Mouse (Mus musculus): ENCODE data around the gene 9230104L09Rik. TPM values are rescaled to one million over a fixed set of nuclear protein-coding genes. Genes with fewer than 3 reads are reported as not detected.

9230104L09Rik gene
- total and polyA plus RNA-seq, 3 experiments, result not detected

DNA sequence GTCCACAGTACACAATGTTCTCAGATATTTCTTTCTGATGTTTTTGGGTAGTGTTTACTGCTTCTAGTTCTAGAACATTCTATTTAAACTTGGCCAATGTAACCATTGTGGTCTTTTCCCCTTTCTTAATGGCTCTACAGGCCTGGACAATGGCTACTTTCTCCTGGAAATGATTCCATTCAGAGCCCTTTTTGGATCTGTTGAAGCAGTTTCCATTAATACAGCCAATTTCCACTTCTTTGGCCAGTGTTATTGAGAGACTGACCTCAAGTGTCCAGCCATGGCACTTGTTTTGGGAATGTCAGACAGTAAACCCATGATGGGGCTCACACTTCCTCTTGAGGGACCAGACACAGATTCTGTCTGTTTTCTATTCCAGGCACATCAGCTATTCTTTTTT is 3.1 kb downstream of the 9230104L09Rik start:
- no peak for TF ChIP-seq GATA2 (IDR thresholded peaks at IDR 0.05; ENCODE audit: borderline replicate concordance, low read depth, low read length)
- H3K9me3 ChIP-seq (replicated peaks), result no peaks in the 10 kb centered on the region
- peaks cover 2% of the 10 kb centered on the region; the same call in 1 of the 2 replicates for H3K27me3 ChIP-seq (ENCODE audit: insufficient read depth, low read length)
- H3K4me1 ChIP-seq (ENCODE audit: insufficient read depth, low read depth, low read length), result peaks cover 2% of the 10 kb centered on the region; the same call in 1 of the 2 replicates
- DNase-seq (ENCODE audit: low spot score) (no peak), ATAC-seq (ENCODE audit: extremely low read depth, insufficient number of reproducible peaks, low FRiP score, poor library complexity, severe bottlenecking) (no peak)
- no peaks in the 10 kb centered on the region for H3K36me3 ChIP-seq (replicated peaks)
- no peak overlapping the region for H3K4me3 ChIP-seq (ENCODE audit: low read depth, low read length)

DNA sequence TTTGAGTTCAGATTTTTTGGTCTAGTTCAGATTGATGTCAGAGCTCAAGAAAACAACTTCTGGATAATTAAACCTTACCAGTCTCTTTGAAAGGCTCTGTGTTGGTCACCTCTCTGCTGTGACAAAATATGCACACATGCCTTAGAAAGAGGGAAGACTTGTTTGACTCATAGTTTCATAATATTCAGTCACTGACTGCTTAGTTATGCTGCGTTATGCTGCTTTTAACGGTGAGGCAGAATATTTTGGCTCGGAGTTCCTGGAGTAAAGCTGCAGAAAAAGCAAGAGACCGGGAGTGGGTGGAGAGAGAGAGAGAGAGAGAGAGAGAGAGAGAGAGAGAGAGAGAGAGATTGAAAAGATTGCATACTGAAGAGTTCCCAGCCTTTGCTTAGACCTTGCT is 3.8 kb downstream of the 9230104L09Rik start:
- ATAC-seq (ENCODE audit: extremely low read depth, insufficient number of reproducible peaks, low FRiP score, poor library complexity, severe bottlenecking), result no peak
- no peak for TF ChIP-seq POLR2AphosphoS5 (IDR thresholded peaks at IDR 0.05; ENCODE audit: insufficient replicate concordance, low read depth, low read length)
- TF ChIP-seq CTCF (IDR thresholded peaks at IDR 0.05; ENCODE audit: low read depth, low read length), result no peak
- no peak for TF ChIP-seq GATA2 (IDR thresholded peaks at IDR 0.05; ENCODE audit: borderline replicate concordance, low read depth, low read length)
- no peak for TF ChIP-seq TAL1 (conservative IDR thresholded peaks at IDR 0.05; ENCODE audit: low read depth, low read length)
- no peak for TF ChIP-seq GATA1 (IDR thresholded peaks at IDR 0.05; ENCODE audit: borderline replicate concordance, low read length)
- Histone ChIP-seq H3K9me3 (replicated peaks) (no peaks in the 10 kb centered on the region), H3K36me3 (replicated peaks) (no peaks in the 10 kb centered on the region), H3K27me3 (ENCODE audit: insufficient read depth, low read length) (peaks cover 2% of the 10 kb centered on the region; the same call in 1 of the 2 replicates), H3K4me1 (ENCODE audit: insufficient read depth, low read depth, low read length) (peaks cover 6% of the 10 kb centered on the region; the same call in 1 of the 2 replicates), H3K4me3 (ENCODE audit: low read depth, low read length) (no peak overlapping the region)
- no peak for DNase-seq (ENCODE audit: low spot score)

DNA sequence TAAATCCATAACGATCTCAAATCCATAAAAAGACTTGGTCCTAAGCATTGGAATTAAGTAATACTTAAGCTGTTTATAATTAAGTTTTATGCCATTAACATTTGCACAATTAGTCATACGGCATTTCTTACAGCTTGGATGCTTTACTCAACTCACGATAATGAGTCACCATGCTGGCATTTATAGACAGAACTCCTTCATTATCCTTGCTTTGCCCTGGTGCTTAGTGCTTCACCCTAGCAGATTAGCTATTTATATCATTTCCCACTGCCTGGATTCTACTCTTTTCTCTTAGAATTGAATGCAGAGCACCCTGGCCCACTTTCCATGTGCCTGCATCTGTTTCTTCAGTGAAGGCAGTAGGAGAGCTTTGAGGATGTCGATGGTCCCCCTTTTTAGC is 7.3 kb downstream of the 9230104L09Rik start:
- ATAC-seq (ENCODE audit: extremely low read depth, insufficient number of reproducible peaks, low FRiP score, poor library complexity, severe bottlenecking), result no peak
- no peaks in the 10 kb centered on the region for H3K9me3 ChIP-seq (replicated peaks)
- TF ChIP-seq CTCF (IDR thresholded peaks at IDR 0.05; ENCODE audit: low read depth, low read length) (no peak), TAL1 (conservative IDR thresholded peaks at IDR 0.05; ENCODE audit: low read depth, low read length) (no peak), POLR2AphosphoS5 (IDR thresholded peaks at IDR 0.05; ENCODE audit: insufficient replicate concordance, low read depth, low read length) (no peak)
- DNase-seq (ENCODE audit: low spot score), result no peak
- peaks cover 6% of the 10 kb centered on the region; the same call in 1 of the 2 replicates for H3K4me1 ChIP-seq (ENCODE audit: insufficient read depth, low read depth, low read length)
- no peaks in the 10 kb centered on the region for H3K36me3 ChIP-seq (replicated peaks)
- H3K27me3 ChIP-seq (ENCODE audit: insufficient read depth, low read length), result no peaks in the 10 kb centered on the region
- H3K4me3 ChIP-seq (ENCODE audit: low read depth, low read length), result no peak overlapping the region

DNA sequence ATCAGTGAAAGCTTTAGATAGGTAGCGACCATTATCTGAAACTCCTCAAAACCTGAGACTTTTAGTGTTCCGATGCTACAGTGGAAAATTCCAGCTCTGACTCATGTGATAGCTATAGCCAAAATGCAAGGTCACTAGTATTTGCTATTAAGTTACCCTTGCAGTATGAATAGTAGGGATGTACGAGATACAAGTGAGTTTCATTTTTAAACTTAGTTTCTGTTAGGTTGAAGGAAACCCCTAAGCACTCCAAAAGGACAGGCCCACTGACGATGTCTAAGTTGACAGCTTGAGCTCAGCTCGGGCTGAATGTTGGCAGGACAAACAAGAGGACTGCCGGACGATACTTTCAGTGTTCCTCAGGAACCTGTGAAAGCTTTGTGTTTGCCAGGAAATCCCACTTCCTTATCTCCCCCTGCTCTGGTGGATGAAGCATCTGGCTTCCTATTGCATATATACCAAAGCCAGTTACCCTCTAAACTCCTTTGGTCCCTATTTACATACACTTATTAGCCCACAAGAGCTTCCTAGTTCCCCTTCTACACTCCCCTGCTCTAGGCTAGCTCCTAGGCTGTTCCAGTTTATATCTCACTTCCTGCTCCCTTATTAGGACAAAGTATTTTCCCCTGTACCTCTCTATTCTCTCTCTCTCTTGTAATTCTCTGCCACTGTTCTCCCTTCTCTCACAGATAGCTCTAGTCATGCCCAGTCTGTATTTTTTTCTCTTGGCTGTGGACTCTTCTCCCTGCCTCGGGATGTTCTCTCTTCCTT is 8.0 kb downstream of the 9230104L09Rik start:
- no peak for TF ChIP-seq GATA2 (IDR thresholded peaks at IDR 0.05; ENCODE audit: borderline replicate concordance, low read depth, low read length)
- TF ChIP-seq GATA1 (IDR thresholded peaks at IDR 0.05; ENCODE audit: borderline replicate concordance, low read length), result no peak
- TF ChIP-seq TAL1 (conservative IDR thresholded peaks at IDR 0.05; ENCODE audit: low read depth, low read length), result no peak
- no peak for TF ChIP-seq CTCF (IDR thresholded peaks at IDR 0.05; ENCODE audit: low read depth, low read length)
- no peaks in the 10 kb centered on the region for H3K36me3 ChIP-seq (replicated peaks)
- peaks cover 6% of the 10 kb centered on the region; the same call in 1 of the 2 replicates for H3K4me1 ChIP-seq (ENCODE audit: insufficient read depth, low read depth, low read length)
- ATAC-seq (ENCODE audit: extremely low read depth, insufficient number of reproducible peaks, low FRiP score, poor library complexity, severe bottlenecking) (0 out of 2 replicates have a peak, but pooled peaks have one; percentile 15), DNase-seq (ENCODE audit: low spot score) (no peak)
- H3K9me3 ChIP-seq (replicated peaks), result no peaks in the 10 kb centered on the region
- no peak overlapping the region for H3K4me3 ChIP-seq (ENCODE audit: low read depth, low read length)
- H3K27me3 ChIP-seq (ENCODE audit: insufficient read depth, low read length), result no peaks in the 10 kb centered on the region

DNA sequence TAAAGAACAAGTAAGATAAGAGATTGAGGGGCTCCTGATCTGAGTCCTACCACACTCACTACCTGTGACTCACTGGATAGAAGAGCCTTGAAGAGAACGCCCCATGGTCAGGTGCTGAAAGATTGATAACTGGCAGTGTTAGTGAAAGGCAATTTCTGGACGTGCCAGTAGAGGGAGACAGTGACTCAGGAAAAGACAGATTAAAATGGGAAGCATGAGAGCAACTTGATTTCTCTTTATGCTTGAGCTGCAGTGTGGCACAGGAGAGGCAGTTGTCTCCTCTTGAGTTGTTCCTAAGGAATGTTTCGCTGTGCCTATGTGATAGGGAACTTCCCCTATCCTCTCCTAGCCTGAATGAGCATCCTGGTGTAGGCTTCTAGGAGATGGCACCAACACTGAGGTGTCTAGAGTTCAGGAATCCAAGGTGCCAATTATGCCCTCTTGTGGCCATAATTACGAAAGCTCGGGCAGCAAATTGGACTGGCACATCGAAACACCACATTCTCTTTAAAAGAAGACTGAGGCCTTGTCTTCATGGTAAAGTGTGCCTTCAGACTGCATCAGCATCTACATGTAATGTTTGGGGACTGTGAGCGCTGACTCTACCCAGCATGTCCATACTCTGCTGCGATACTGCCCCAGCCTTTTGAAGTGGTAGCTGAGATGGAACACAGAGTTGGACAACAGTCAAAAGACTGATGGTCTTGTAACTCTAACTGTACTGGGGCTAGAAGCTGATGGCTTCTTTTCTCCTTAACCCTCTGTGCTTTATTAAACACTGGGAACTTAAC is 13.5 kb downstream of the 9230104L09Rik start:
- DNase-seq (ENCODE audit: low spot score), result no peak
- no peaks in the 10 kb centered on the region for H3K27me3 ChIP-seq (ENCODE audit: insufficient read depth, low read length)
- peak; percentile 86 for ATAC-seq (ENCODE audit: extremely low read depth, insufficient number of reproducible peaks, low FRiP score, poor library complexity, severe bottlenecking)
- H3K4me3 ChIP-seq (ENCODE audit: low read depth, low read length), result no peak overlapping the region
- H3K9me3 ChIP-seq (replicated peaks), result no peaks in the 10 kb centered on the region
- TF ChIP-seq TAL1 (conservative IDR thresholded peaks at IDR 0.05; ENCODE audit: low read depth, low read length) (no peak), CTCF (IDR thresholded peaks at IDR 0.05; ENCODE audit: low read depth, low read length) (peak; percentile 59), GATA1 (IDR thresholded peaks at IDR 0.05; ENCODE audit: borderline replicate concordance, low read length) (no peak), POLR2AphosphoS5 (IDR thresholded peaks at IDR 0.05; ENCODE audit: insufficient replicate concordance, low read depth, low read length) (no peak), GATA2 (IDR thresholded peaks at IDR 0.05; ENCODE audit: borderline replicate concordance, low read depth, low read length) (no peak)
- H3K36me3 ChIP-seq (replicated peaks), result no peaks in the 10 kb centered on the region
- peaks cover 6% of the 10 kb centered on the region for H3K4me1 ChIP-seq (ENCODE audit: insufficient read depth, low read depth, low read length)

DNA sequence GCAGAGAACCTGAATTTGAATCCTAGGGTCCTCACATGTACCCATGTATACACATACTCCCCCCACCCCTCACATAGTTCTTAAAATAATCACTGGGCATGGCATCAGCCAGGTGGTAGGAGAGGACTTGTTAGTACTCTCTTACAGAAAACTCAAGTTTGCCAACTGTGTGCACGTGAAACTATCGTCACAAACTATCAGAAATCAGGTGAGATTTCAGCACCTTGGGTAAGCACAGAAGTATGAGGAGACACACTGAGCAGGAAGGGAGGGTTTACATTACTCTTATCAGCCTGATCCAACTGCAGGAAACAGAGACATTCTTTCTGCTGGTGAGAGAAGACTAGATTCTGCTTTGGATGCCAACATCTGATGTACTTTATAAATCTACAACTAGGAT is 25.6 kb downstream of the 9230104L09Rik start:
- Histone ChIP-seq H3K9me3 (replicated peaks) (no peaks in the 10 kb centered on the region), H3K4me1 (ENCODE audit: insufficient read depth, low read depth, low read length) (no peaks in the 10 kb centered on the region), H3K27me3 (ENCODE audit: insufficient read depth, low read length) (no peaks in the 10 kb centered on the region), H3K4me3 (ENCODE audit: low read depth, low read length) (no peak overlapping the region), H3K36me3 (replicated peaks) (no peaks in the 10 kb centered on the region)
- TF ChIP-seq GATA1 (IDR thresholded peaks at IDR 0.05; ENCODE audit: borderline replicate concordance, low read length) (no peak), POLR2AphosphoS5 (IDR thresholded peaks at IDR 0.05; ENCODE audit: insufficient replicate concordance, low read depth, low read length) (no peak), TAL1 (conservative IDR thresholded peaks at IDR 0.05; ENCODE audit: low read depth, low read length) (no peak), GATA2 (IDR thresholded peaks at IDR 0.05; ENCODE audit: borderline replicate concordance, low read depth, low read length) (no peak), CTCF (IDR thresholded peaks at IDR 0.05; ENCODE audit: low read depth, low read length) (no peak)
- no peak for DNase-seq (ENCODE audit: low spot score)
- no peak for ATAC-seq (ENCODE audit: extremely low read depth, insufficient number of reproducible peaks, low FRiP score, poor library complexity, severe bottlenecking)
